Mouse (Mus musculus): ENCODE data around the gene Thsd4. TPM values are rescaled to one million over a fixed set of nuclear protein-coding genes. Genes with fewer than 3 reads are reported as not detected.
"Not testable (repeated sequence)": the region's sequence is repeated elsewhere in the genome, so short reads cannot be mapped to it uniquely, and the experiment has no call there.

Gene Thsd4
- polyA plus RNA-seq, 1 experiment from 2014 or later = 9.4 TPM

DNA sequence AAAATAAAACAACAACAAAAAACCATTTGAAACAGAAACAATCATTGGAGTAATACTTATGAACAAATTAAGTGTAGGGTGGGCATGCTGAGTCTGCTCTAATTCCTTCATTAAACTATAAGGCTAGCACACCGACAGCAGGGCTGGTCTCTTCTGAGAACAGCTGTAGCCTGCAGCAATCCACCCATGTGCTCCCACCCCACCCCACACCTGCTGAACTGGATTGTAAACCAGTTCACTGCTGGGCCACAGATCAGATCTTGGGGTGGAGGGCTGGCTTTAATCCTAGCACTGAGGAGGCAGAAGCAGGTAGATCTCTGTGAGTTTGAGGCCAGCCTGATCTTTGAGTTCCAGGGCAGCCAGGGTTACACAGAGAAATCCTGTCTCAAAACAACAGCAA, 563.7 kb downstream of the Thsd4 start:
- not testable (repeated sequence) for H3K27me3 ChIP-seq; H3K4me1 ChIP-seq; ATAC-seq (ENCODE audit: low FRiP score); H3K36me3 ChIP-seq (replicated peaks); H3K9ac ChIP-seq; H3K9me3 ChIP-seq; H3K27ac ChIP-seq; H3K4me3 ChIP-seq (replicated peaks); H3K4me2 ChIP-seq
- WGBS = 54% methylated on average over 1 of the region's 1 CpGs

DNA sequence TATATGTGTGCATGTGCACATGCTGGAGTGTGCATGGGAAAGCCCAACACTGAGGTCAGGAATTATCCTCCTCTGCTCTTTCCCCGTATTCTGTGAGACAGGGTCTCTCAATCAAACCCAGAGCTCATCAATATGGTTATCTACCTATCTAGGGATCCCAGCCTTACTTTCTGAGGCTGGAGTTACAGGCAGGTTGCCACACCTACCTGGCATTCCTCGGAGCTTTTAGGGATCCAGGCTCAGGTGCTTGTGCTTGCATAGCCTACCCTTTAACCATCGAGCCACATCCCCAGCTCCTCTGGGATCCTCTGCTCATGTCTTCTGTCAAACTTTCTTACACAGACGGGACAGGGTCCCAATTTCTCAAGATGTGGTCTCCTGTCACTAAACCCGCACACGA, 565.4 kb downstream of the Thsd4 start:
- WGBS = 51% methylated on average over 6 of the region's 6 CpGs
- Histone ChIP-seq H3K4me1 (peaks cover 8% of the 10 kb centered on the region; the same call in 1 of the 2 replicates), H3K9ac (no peak overlapping the region), H3K27me3 (no peaks in the 10 kb centered on the region), H3K4me2 (no peak overlapping the region), H3K9me3 (no peaks in the 10 kb centered on the region), H3K4me3 (replicated peaks) (no peak overlapping the region), H3K36me3 (replicated peaks) (no peaks in the 10 kb centered on the region), H3K27ac (no peak overlapping the region)
- ATAC-seq (ENCODE audit: low FRiP score) = no peak

DNA sequence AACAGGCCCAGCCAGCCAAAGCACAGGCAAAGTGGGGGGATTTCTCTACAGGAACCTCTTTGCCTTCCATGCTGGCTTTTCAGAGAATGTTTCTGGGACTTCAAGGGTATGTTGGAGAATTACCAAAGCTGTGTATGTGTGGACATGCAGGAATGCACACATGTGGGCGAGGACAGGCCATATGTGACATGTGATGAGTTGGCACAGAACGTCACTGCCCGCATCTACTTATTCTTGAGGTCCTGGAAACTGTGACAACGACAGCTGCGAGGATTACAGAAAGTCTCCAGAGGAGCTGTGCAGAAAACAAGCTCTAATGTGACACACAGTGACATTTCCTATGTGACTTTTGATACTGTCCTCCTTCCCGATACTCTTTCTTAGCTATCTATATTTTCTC, 566.2 kb downstream of the Thsd4 start:
- Histone ChIP-seq H3K9ac (no peak overlapping the region), H3K9me3 (no peaks in the 10 kb centered on the region), H3K4me3 (replicated peaks) (no peak overlapping the region), H3K27ac (no peak overlapping the region), H3K36me3 (replicated peaks) (no peaks in the 10 kb centered on the region), H3K4me1 (0 out of 2 replicates have a peak, but pooled peaks cover 4% of the 10 kb centered on the region), H3K4me2 (no peak overlapping the region), H3K27me3 (no peaks in the 10 kb centered on the region)
- WGBS = 87% methylated on average over 6 of the region's 6 CpGs
- no peak for ATAC-seq (ENCODE audit: low FRiP score)

DNA sequence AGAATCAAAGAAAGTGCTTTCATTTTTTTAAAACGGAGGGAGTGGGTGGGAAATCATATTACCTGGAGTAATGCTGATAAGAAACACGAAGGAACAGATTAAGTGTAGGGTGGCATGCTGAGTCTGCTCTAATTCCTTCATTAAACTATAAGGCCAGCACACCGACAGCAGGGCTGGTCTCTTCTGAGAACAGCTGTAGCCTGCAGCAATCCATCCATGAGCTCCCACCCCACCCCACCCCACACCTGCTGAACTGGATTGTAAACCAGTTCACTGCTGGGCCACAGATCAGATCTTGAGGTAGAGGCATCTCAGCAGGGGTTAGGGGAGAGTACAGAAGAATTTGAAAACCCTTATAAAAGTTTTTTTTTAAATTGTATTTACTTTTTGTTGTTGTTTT, 566.6 kb downstream of the Thsd4 start:
- Histone ChIP-seq H3K4me2 (no peak overlapping the region), H3K4me3 (replicated peaks) (no peak overlapping the region), H3K27me3 (no peaks in the 10 kb centered on the region), H3K4me1 (0 out of 2 replicates have a peak, but pooled peaks cover 4% of the 10 kb centered on the region), H3K27ac (no peak overlapping the region), H3K9me3 (no peaks in the 10 kb centered on the region), H3K36me3 (replicated peaks) (no peaks in the 10 kb centered on the region), H3K9ac (no peak overlapping the region)
- ATAC-seq (ENCODE audit: low FRiP score) = no peak
- 62% methylated on average over 3 of the region's 3 CpGs for WGBS

DNA sequence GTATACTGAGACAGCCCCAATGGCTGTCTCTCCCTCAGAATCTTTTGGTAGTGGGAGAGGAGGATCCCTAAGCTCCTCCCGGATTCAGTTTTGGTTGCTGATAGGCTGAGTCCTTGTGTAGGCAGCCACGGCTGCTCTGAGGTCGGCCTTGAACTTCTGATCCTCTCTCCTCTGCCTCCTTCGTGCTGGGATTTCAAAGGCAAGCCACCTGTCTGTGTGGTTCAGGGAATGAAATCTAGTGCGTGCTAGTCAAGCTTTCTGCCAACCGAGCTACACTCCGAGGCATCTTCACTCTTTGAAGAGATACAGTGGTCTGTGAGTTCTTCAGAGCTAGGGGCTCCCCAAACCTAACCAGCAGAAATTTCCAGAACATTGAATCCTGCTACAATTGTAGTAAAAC, 568.3 kb downstream of the Thsd4 start:
- WGBS = 82% methylated on average over 7 of the region's 7 CpGs
- Histone ChIP-seq H3K4me1 (0 out of 2 replicates have a peak, but pooled peaks cover 4% of the 10 kb centered on the region), H3K4me3 (replicated peaks) (no peak overlapping the region), H3K9ac (no peak overlapping the region), H3K36me3 (replicated peaks) (no peaks in the 10 kb centered on the region), H3K27ac (no peak overlapping the region), H3K9me3 (no peaks in the 10 kb centered on the region), H3K4me2 (no peak overlapping the region), H3K27me3 (no peaks in the 10 kb centered on the region)
- ATAC-seq (ENCODE audit: low FRiP score) = no peak

DNA sequence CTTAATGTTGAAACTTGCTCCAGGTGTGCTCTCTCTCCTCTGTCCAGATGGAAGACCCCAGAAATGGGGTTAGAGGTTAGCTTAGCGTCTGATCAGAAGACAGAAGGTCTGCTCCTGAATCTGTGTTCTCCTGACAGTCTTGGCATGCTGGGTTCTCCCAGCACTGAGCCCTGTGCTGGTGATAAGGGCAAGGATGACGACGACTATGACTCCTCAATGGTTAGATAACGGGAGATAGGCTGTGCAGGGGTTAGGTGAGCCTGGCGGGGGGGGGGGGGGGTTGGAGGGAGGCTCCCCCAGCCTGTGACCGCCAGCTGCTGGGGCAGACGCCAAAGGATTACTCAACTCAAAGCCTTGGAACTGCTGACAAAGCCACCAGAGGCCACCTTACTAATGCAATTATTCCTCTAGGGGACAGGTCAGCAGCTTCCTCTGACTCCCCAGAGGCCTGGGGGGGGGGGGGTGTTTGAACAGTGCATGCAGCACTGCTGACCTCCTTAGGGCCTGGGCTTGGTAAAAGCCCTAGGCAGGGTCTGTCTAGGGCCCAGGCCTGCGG, 569.3 kb downstream of the Thsd4 start:
- H3K4me2 ChIP-seq = no peak overlapping the region
- no peaks in the 10 kb centered on the region for H3K27me3 ChIP-seq
- no peak overlapping the region for H3K27ac ChIP-seq
- 0 out of 2 replicates have a peak, but pooled peaks cover 4% of the 10 kb centered on the region for H3K4me1 ChIP-seq
- 62% methylated on average over 8 of the region's 8 CpGs for WGBS
- H3K4me3 ChIP-seq (replicated peaks) = no peak overlapping the region
- H3K9me3 ChIP-seq = no peaks in the 10 kb centered on the region
- no peaks in the 10 kb centered on the region for H3K36me3 ChIP-seq (replicated peaks)
- H3K9ac ChIP-seq = no peak overlapping the region
- no peak for ATAC-seq (ENCODE audit: low FRiP score)

DNA sequence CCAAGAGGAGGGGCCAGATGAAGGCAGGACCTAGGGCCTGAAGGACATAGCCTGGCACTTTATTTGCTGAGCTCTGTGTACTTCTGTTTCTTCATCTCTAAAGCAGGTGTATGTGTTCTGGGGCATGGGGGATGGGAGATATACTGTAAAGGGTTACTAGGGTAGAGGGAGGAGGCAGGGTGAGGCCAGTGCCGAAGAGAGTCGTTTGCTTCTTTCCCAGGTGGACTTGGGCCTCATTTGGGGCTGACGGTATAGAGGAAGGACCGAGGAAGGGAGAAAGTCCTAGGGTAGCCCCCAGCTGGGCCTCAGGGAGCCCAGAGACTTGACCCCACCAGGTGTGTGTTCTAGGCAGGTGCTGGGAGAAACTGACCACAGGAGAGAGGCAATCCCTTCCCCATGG, 569.9 kb downstream of the Thsd4 start:
- Histone ChIP-seq H3K4me3 (replicated peaks) (no peak overlapping the region), H3K27me3 (no peaks in the 10 kb centered on the region), H3K27ac (no peak overlapping the region), H3K4me1 (0 out of 2 replicates have a peak, but pooled peaks cover 4% of the 10 kb centered on the region), H3K9me3 (no peaks in the 10 kb centered on the region), H3K9ac (no peak overlapping the region), H3K4me2 (no peak overlapping the region), H3K36me3 (replicated peaks) (no peaks in the 10 kb centered on the region)
- ATAC-seq (ENCODE audit: low FRiP score) = no peak
- WGBS = 91% methylated on average over 4 of the region's 4 CpGs

DNA sequence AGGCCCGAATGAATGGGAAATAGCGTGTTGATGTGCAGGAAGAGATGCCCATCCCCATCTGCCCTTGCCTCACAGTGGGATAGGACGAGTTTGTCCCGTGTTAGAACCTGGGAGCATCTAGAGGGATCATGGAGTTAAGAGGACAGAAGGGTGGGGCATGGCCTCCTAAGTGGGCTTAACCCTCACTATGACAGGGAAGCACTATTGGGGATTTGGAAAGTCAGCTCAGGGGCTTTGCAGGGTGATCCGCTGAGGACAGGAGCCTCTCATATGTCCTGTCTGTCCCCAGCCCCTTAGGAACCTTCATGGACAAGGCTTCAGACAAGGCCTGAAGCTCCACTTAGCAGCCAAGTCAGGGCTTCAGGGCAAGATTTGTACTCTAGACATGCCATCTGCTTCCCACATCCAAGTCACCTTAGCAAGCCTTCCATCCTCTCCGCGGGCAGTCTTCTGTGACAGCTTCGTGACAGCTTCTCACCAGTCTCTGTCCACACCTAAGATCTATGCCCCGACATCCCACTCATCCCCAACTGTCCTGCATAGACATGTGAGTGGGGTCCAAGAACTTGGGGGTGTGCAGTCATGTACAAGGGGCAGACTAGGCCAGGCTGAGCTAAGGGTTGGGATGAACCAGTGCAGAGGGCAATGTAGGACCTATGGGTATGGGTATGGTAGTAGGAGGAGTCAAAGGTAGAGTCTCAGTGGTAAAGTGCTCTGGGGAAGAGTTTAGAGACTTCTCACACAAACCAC, 570.7 kb downstream of the Thsd4 start:
- no peak overlapping the region for H3K27ac ChIP-seq
- ATAC-seq (ENCODE audit: low FRiP score) = no peak
- H3K9me3 ChIP-seq = no peaks in the 10 kb centered on the region
- no peak overlapping the region for H3K9ac ChIP-seq
- WGBS = 90% methylated on average over 9 of the region's 9 CpGs
- no peak overlapping the region for H3K4me3 ChIP-seq (replicated peaks)
- no peaks in the 10 kb centered on the region for H3K36me3 ChIP-seq (replicated peaks)
- 0 out of 2 replicates have a peak, but pooled peaks cover 4% of the 10 kb centered on the region for H3K4me1 ChIP-seq
- no peaks in the 10 kb centered on the region for H3K27me3 ChIP-seq
- no peak overlapping the region for H3K4me2 ChIP-seq

DNA sequence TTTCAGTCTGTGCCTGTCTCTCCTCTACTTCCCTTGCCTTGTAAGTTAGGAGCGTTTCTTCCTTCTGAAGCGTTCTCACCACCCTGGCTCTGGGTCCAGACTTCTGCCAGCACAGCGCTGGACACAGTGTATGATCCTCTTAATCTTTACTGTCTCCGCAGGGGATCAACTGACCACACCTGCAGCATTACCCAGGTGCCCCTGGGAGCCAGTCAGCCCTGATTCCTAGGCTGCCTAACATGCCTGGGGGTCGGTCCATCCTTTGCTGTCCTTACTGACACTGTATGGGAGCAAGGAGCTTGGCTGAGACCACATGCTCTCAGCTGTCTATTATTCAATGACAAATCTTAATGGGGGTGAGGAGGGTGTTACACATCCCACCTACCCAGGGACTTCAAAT, 571.9 kb downstream of the Thsd4 start:
- 90% methylated on average over 5 of the region's 5 CpGs for WGBS
- no peak overlapping the region for H3K4me3 ChIP-seq (replicated peaks)
- H3K36me3 ChIP-seq (replicated peaks) = no peaks in the 10 kb centered on the region
- no peaks in the 10 kb centered on the region for H3K27me3 ChIP-seq
- no peak overlapping the region for H3K27ac ChIP-seq
- no peak overlapping the region for H3K4me2 ChIP-seq
- no peak overlapping the region for H3K9ac ChIP-seq
- no peaks in the 10 kb centered on the region for H3K9me3 ChIP-seq
- 0 out of 2 replicates have a peak, but pooled peaks cover 4% of the 10 kb centered on the region for H3K4me1 ChIP-seq
- ATAC-seq (ENCODE audit: low FRiP score) = no peak

DNA sequence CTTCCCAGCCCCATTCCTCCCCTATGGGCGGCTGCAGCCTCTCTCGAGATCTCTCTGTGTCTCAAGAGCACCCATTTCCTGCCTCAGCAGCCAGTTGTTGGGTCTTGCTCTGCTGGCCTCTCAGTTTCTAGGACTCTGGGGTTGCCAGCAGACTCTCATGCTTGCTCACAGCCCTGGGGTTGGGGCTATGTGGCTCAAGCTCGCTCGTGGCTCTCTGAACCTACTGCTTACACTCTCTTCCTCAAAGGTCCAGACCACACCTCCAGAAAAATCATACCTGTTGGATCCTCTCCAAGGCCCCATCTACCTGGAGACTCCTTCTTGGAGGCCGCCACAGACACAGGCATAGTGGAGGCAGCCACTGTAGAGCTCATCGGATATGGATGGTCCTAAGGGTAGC, 572.3 kb downstream of the Thsd4 start:
- H3K4me3 ChIP-seq (replicated peaks) = no peak overlapping the region
- no peak overlapping the region for H3K4me2 ChIP-seq
- H3K27ac ChIP-seq = no peak overlapping the region
- ATAC-seq (ENCODE audit: low FRiP score) = no peak
- no peaks in the 10 kb centered on the region for H3K27me3 ChIP-seq
- 0 out of 2 replicates have a peak, but pooled peaks cover 4% of the 10 kb centered on the region for H3K4me1 ChIP-seq
- H3K9ac ChIP-seq = no peak overlapping the region
- WGBS = 89% methylated on average over 6 of the region's 6 CpGs
- no peaks in the 10 kb centered on the region for H3K9me3 ChIP-seq
- H3K36me3 ChIP-seq (replicated peaks) = no peaks in the 10 kb centered on the region

DNA sequence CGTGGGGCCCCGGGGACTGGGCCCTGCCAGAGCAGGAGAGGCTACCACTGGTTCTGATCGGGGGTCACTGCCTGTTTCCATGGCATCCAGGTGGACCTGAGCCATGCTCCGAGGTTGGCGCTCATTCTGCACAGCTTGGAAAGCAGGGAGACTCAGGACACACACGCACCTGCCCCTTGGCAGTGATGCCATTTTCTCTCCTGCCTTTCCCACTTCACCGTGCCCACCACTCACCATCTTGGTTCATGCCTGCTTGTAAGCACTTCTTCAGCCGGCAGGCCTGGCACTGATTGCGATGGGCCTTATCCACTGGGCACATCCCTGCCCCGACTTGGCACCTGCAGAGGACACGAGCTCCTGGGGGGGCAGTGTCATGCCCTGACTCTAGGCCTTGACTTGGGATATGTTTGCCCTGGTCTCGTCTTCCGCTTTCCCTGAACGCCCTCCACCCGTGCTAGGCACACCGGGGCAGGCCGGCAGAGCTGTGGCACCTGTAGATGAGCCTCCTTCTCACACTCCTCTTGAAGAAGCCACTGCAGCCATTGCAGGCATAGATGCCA, 573.1 kb downstream of the Thsd4 start:
- WGBS = 90% methylated on average over 17 of the region's 17 CpGs
- Histone ChIP-seq H3K4me1 (0 out of 2 replicates have a peak, but pooled peaks cover 4% of the 10 kb centered on the region), H3K36me3 (replicated peaks) (no peaks in the 10 kb centered on the region)

DNA sequence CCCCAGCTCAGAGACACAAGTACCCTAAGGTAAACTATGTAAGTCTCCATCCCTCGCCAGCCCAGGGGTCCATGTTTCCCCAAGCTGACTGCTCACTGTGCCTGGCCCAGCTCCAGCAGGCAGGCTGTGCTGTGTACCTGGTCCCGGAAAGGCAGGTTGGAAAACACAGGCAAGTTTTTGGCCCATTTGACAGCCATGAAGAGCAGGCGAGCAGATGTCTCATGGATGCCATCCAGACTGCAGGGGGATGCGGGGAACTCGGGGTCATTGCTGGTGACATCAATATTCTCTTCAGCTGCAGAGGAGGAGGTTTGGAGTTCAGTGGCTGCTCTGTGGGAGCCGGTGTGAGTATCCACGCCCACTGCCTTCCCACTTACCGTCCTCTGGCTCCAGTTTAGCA, 573.6 kb downstream of the Thsd4 start:
- 84% methylated on average over 8 of the region's 8 CpGs for WGBS

More for the DNA sequence above, 573.1 kb downstream of the Thsd4 start:
- H3K9me3 ChIP-seq = no peaks in the 10 kb centered on the region
- H3K27ac ChIP-seq = no peak overlapping the region
- no peak for ATAC-seq (ENCODE audit: low FRiP score)
- H3K4me2 ChIP-seq = no peak overlapping the region
- H3K9ac ChIP-seq = no peak overlapping the region
- H3K27me3 ChIP-seq = no peaks in the 10 kb centered on the region
- no peak overlapping the region for H3K4me3 ChIP-seq (replicated peaks)

More for the DNA sequence above, 573.6 kb downstream of the Thsd4 start:
- Histone ChIP-seq H3K9ac (no peak overlapping the region), H3K4me2 (no peak overlapping the region), H3K27me3 (no peaks in the 10 kb centered on the region), H3K9me3 (no peaks in the 10 kb centered on the region), H3K36me3 (replicated peaks) (no peaks in the 10 kb centered on the region), H3K4me1 (0 out of 2 replicates have a peak, but pooled peaks cover 4% of the 10 kb centered on the region), H3K4me3 (replicated peaks) (no peak overlapping the region), H3K27ac (no peak overlapping the region)
- no peak for ATAC-seq (ENCODE audit: low FRiP score)

Measured in forebrain, embryonic 12.5 days (tissue).